Mouse (Mus musculus) frontal cortex, adult (tissue): ENCODE measurements at regions not wholly inside any gene's neighbourhood (a gene's known extent, or its start where the extent isn't known, plus 50 kb on each side); places are given as distances from the start of the nearest gene placed in this dataset.

Source experiments
- ATAC-seq: cut with Nextera tagmentation; 2 replicates; pipeline ENCODE4 v1.9.2; 2017; ENCODE audit warnings: mild to moderate bottlenecking, moderate library complexity, mixed read lengths; ENCODE audit not compliant: low TSS enrichment

- ATAC-seq, result no peak
Measured at GRCm38 (mm10) chr5:75880088-75880684, 98.1 kb downstream of the Kdr start.

DNA sequence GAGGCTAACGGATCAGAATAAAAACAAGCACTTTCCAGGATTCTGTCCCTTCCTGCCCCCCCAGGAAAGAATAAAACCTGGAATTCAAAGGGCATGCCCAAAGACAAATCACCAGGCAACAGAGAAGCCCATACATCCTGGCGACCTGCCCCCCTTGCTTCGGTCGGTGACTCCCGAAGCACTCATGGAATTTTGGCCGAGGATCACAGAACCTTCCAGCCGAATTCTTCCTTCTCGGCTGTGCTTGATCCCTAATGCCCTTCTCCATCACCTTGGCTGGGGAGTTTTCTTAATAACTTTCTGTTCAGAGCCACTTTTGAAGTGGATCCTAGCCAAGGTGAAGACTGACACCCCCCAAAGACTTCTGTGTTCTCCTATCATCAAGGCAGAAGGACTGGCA lies 99.9 kb downstream of the Kdr start:
- ATAC-seq, result no peak

GRCm38 (mm10) chr5:75877609-75877971 lies 100.7 kb downstream of the Kdr start:
- no peak for ATAC-seq

DNA sequence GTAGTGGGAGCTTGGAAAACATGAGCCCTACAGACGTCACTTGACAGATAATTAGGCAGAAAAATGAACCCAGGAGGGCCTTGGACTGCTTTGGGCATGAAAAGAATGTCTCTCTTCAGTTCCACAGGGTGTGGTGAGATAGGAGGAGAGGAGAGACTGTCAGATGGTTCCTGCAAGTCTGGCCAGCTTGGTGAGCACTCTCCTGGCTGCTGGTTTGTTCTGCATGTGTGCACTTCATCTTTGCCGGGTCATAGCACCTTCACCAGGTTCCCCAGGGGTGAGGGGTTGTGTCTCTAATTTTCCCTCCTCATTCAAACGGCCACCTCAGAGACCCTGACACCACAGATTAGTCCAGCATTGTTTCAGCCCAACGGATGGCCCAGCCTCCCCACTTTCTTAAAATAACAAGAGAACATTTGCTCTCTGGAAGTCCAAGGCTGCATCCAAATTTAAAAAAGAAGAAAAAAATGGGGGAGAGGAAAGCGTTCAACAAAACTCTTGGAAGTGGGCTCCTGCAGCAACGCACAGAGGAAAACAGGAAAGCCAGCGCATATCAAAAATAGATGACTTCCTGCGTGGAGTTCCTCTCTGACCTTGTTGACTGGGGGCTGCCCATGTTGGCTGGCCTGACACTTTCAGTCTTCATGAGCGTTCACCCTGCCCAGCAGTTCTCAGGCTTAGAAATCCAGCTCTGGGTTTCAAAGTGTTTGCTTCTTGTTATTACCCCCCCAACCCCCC lies 101.2 kb downstream of the Kdr start:
- peak; percentile 34; the same call in 1 of the 2 replicates for ATAC-seq

DNA sequence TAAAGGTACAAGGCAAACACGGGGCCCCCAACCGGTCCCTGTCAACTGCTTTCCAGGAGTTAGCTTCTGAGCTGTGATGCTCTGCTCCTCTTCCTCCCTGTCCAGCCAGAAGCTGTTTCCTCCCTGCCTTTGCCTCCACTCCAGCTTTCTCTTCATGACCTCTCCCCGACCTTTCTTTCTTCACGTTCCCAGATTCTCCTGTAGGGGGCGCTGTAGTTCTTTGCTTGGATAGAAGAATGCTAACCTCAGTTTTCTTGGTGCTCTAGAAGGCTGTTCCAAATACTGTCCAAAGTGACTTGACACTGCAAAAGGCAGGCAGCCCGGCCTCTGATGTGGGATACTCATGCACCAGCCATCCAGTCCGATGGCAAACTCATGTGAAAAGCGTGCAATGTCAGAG lies 107.1 kb downstream of the Kdr start:
- ATAC-seq, result peak; percentile 65

DNA sequence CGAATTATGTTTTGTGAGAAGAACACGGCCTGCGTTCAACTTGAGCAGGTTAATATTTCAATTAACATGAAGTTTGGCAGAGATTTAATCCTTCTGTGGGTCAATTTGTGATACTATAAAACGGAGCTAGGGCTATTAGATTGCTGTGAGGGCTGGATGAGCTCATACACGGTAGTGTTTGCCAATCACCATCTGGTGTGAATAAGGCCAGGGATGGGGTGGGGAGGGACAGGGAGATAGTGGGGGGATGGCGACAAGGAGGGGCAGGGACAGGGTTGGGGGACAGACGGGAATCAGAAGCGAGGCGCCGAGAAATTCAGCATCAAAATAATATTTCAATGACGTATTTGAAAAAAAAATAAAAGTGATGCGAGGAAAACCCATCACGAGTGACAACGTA lies 107.6 kb downstream of the Kdr start:
- no peak for ATAC-seq

GRCm38 (mm10) chr5:75869535-75869934 lies 108.7 kb downstream of the Kdr start:
- ATAC-seq, result no peak

DNA sequence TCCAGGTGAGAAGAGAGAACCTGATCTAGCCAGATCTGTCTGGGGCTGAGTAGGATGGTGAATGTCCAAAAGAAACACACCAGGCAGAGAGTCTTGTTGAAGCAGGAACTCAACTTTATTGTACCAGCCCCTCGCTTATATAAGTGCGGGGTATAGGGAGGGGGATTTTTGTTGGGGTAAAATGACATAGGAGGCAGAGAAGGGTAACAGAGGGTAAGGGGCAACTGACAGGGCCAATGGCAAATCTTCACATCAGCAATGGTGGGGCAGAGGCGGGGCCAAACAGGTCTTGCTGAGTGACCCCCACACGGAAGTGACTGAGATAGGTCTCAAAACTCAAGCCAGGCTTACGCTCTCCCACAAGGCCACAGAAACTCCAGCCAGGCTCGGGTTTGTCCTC lies 113.2 kb downstream of the Kdr start:
- ATAC-seq, result no peak

DNA sequence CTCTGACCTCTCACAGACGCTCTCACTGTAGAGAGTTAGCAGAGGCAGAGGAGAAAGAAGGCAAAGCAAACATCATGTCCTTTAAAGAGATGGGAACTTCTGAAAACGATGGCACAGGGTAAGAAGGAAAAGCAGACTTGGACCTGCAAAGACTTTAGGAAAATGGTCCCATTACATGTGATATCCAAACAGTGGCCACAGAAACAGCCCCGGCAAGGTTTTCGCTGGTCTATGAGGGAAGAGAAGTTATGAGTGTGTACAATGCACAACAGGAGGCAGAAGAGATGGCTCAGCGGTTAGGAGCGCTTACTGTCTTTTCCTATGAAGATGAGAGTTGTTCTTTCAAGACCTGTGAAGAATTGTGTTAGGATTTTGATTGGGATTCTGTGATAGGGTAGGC lies 114.9 kb downstream of the Kdr start:
- ATAC-seq, result no peak

DNA sequence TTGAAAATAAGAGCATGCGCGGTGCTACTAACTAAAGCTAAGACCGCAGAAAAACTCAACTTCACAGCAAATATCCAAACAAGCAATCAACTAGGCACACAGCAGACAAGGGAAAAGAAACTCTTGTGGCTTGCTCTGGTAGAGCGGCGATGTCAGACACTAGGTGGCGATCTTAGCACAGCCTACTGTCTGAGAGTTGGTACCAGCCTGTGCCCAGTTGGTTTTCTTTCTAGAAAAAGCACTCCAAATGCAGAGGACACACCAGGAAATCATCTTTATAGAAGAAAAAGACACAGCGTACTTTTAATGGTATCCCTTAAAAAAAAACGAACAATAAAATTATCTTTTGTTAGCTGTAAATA lies 115.6 kb downstream of the Kdr start:
- ATAC-seq, result peak; percentile 97

GRCm38 (mm10) chr5:75861916-75862629 lies 116.2 kb downstream of the Kdr start:
- ATAC-seq, result no peak

DNA sequence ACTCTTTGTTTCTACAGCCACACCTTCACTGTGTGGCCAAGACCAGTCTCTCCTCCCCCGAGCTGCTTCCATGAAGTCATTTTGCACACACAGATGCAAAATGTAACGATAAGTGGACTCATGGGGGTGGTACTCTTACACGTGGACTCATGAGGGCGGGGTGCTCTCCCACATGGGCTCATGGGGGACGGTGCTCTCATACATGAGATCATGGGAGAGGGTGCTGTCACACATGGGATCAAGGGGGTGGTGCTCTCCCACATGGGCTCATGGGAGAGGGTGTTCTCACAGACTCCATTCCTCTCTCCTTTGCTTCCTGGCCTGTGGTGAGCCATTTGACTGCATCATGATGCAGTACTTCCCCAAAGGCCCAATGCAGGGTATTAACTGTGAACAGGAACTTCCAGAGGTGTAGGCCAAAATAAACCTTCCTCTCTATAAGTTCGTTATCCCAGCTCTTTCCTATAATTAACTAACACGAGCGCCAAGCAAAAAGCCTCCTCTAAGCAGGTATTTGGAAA lies 118.9 kb downstream of the Kdr start:
- no peak for ATAC-seq

DNA sequence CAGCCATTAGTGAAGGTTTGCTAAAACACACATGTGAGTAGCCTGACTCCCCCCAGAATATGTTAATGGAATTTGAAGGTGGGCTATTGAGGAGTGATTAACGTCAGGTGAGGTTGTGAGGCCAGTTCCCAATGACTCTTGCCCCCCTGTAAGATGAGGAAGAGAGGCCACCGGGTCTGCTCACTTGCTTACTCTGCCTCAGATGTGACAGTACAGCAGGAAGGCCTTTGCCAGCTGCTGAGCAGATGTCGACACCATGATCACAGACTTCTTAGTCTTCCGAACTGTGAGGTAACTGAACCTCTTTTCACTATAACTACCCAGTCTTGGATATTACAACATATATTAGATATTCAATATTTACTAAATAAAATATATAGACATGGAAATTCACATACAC lies 127.4 kb downstream of the Kdr start:
- no peak for ATAC-seq

GRCm38 (mm10) chr5:75847966-75848365 lies 130.3 kb downstream of the Kdr start:
- ATAC-seq, result no peak

DNA sequence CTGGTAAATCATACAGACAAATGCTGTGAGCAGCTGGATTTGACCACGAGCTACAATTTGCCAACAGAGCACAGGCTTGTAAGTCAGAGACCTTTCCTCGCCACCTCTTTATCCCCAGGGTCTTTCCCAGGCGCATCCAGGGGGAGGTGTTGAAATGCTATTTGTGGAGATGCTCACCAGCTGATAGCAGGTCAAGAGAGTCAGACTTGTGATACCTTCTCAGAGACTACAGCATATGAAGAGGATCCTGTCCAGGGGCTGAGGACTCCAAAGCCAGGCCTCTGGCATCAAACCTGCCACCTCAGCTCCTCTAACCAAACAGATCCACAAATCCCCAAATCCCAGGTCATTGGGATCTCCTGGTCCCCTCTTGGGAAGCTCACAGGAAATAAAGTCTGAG lies 130.9 kb downstream of the Kdr start:
- no peak for ATAC-seq

DNA sequence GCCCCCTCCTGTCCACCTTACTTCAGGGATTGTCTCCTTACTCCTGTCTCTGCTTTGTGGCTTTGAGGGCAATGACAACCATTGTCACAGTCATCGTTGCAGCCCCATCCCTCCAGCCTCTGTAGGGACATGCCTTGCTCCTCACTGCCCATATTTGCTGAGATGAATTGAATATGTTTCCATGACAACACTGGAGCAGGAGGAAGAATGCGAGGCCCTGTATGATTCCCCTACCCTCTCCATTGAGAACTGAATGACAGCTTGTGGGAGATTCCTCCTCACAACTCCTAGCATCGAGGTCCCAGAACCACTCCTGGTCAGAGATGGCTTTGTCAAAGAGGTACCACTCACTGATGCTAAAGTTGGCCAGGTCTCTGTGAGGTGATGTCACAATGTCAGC lies 132.2 kb downstream of the Kdr start:
- no peak for ATAC-seq

DNA sequence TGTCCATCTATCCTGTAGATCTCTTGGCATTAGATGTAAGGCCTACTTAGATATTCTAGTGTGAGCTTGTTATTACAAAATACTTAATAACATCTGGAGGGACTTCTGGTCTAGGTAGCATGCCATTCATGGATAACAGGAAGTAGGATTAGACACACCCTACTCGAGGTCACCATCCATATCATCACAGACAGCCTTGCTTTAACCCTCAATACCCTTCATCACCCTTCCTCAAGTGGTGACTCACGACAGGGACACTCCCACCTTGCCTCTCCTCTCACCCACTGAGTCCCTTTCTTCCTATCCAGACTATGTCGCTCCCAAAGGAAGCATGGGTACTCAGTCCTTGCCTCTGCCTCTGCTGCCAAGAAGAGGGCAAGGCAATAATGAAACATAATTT lies 134.5 kb downstream of the Kdr start:
- ATAC-seq, result no peak

GRCm38 (mm10) chr5:75840421-75840820 lies 137.8 kb downstream of the Kdr start:
- no peak for ATAC-seq

GRCm38 (mm10) chr5:75835556-75835961 lies 142.7 kb downstream of the Kdr start:
- ATAC-seq, result peak; percentile 84

DNA sequence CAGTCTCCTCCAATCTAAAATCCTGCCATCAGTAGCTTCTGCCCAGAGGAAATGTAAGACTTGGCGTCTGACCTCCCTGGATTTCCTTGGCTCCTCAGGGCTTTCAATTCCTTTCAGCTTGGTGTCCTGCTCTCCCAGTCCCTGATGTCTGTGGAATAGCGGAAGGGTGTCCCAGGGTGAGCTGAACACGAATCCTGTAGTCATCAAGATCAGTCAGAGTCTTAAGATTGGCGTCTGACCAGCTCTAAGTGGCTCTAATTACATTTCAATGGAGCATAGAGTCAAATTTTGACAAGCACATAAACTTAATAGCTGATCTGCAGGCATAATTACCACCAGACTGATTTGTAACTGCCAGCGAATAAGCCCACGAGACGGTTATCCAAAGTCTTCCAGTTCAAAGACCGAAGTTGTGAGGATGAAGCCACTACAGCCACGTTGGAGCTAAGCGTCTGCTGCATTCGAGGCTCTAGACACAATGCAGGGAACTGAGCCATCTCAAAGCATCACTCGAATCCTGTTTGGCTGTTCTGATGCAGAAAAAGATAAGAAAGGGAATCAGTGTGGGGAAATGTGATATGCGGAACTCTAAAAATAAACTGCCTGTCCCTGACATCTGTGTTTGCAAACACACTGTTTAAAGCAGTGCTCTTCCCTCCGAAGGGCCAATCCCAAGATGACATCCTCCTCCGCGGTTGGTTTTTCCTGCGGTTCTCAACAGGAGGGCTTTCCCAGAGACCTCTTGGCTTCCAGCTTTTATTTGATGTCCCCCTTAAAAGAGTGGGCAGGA lies 143.3 kb downstream of the Kdr start:
- peak; percentile 47 for ATAC-seq

DNA sequence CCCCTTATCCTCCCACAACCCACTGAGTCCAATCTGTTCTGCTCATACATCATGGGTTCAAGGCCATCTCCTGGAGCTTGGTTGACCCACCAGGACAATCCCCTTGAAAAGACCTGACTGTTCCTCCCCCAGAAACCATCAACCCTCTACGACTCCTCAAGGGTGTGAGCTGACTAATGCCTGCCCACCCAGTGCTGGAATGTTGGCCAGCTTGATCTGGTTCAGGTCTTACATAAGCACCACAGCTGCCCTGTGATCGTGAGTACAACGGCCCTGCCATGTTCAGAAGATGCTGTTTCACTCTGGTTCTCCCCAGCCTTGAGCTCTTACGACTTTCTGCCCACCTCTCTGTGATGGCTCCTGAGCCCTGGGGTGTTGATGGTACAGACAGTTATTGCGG lies 145.9 kb downstream of the Kdr start:
- no peak for ATAC-seq
